16 mouse cellular contexts compared by ENCODE assay signal in genomic region chr4:130803591-130803990, GRCm38 (mm10). TPM values are rescaled to one million over a fixed set of nuclear protein-coding genes. Genes with fewer than 3 reads are reported as not detected.
DNase-seq lines count a peak whose midpoint lies in the region; ATAC-seq and TF ChIP-seq lines count a peak whose summit lies in the region.
"Had no signal": no experiment of that assay in that cellular context is flagged by ENCODE, and none has a peak within 500 bp of the region (broad histone marks: within the 10 kb centered on the region; RNA-seq: fewer than 3 reads in every experiment).

No protein-coding gene starts in this region.

- no peak for DNase-seq in neural tube, embryonic 11.5 days (ENCODE audit: low spot score)
- no peak for DNase-seq in neural tube, embryonic 10.5 days (ENCODE audit: extremely low spot score, low spot score)
- DNase-seq in retina, postnatal 1 day: peak; percentile 78
- no peak for DNase-seq in lung, postnatal 0 days (ENCODE audit: low spot score)
- DNase-seq: adrenal gland, postnatal 36 days; cerebellum, adult 9-10 months; gastrocnemius, postnatal 14 days; heart, postnatal 36 days; liver, embryonic 13.5 days; thymus, postnatal 25 days had no signal

- H3K9ac ChIP-seq in heart, embryonic 13.5 days: peak overlapping the region; percentile 44; the same call in 1 of the 2 replicates
- no peak overlapping the region for H3K9ac ChIP-seq in heart, embryonic 12.5 days
- peak overlapping the region; percentile 4; the same call in 1 of the 2 replicates for H3K9ac ChIP-seq in neural tube, embryonic 11.5 days (ENCODE audit: low read length)
- no peak overlapping the region for H3K9ac ChIP-seq in hindbrain, embryonic 16.5 days (ENCODE audit: low read depth, low read length)
- no peak overlapping the region for H3K9ac ChIP-seq in lung, postnatal 0 days (replicated peaks; ENCODE audit: low read depth)
- H3K9ac ChIP-seq: limb, embryonic 12.5 days; liver, embryonic 13.5 days had no signal

- no peaks in the 10 kb centered on the region for H3K27me3 ChIP-seq in heart, embryonic 13.5 days (replicated peaks)
- H3K27me3 ChIP-seq in heart, embryonic 12.5 days (replicated peaks): no peaks in the 10 kb centered on the region
- no peaks in the 10 kb centered on the region for H3K27me3 ChIP-seq in neural tube, embryonic 11.5 days (ENCODE audit: control insufficient read depth, insufficient read depth, low read length)
- H3K27me3 ChIP-seq in hindbrain, embryonic 16.5 days (replicated peaks; ENCODE audit: control insufficient read depth, insufficient read depth, low read length): no peaks in the 10 kb centered on the region
- no peaks in the 10 kb centered on the region for H3K27me3 ChIP-seq in lung, postnatal 0 days (replicated peaks; ENCODE audit: insufficient read depth, low read length)
- H3K27me3 ChIP-seq: limb, embryonic 12.5 days; liver, embryonic 13.5 days had no signal

- WGBS in heart, embryonic 13.5 days: 46% methylated on average over 2 of the region's 2 CpGs
- 53% methylated on average over 2 of the region's 2 CpGs for WGBS in heart, embryonic 12.5 days
- 66% methylated on average over 2 of the region's 2 CpGs for WGBS in neural tube, embryonic 11.5 days
- WGBS in hindbrain, embryonic 16.5 days: 68% methylated on average over 2 of the region's 2 CpGs
- WGBS in lung, postnatal 0 days: 80% methylated on average over 2 of the region's 2 CpGs

- H3K9me3 ChIP-seq in heart, embryonic 13.5 days: no peaks in the 10 kb centered on the region
- no peaks in the 10 kb centered on the region for H3K9me3 ChIP-seq in heart, embryonic 12.5 days (replicated peaks)
- no peaks in the 10 kb centered on the region for H3K9me3 ChIP-seq in neural tube, embryonic 11.5 days (ENCODE audit: control insufficient read depth, low read length)
- H3K9me3 ChIP-seq in hindbrain, embryonic 16.5 days (ENCODE audit: control insufficient read depth, low read length): no peaks in the 10 kb centered on the region
- H3K9me3 ChIP-seq in lung, postnatal 0 days (ENCODE audit: low read length): no peaks in the 10 kb centered on the region
- H3K9me3 ChIP-seq: limb, embryonic 12.5 days; liver, embryonic 13.5 days had no signal

- H3K4me3 ChIP-seq in heart, embryonic 13.5 days: no peak overlapping the region
- no peak overlapping the region for H3K4me3 ChIP-seq in heart, embryonic 12.5 days
- no peak overlapping the region for H3K4me3 ChIP-seq in neural tube, embryonic 11.5 days (ENCODE audit: low read depth, low read length)
- H3K4me3 ChIP-seq in hindbrain, embryonic 16.5 days (ENCODE audit: low read length): no peak overlapping the region
- no peak overlapping the region for H3K4me3 ChIP-seq in lung, postnatal 0 days (ENCODE audit: low read depth, low read length)
- H3K4me3 ChIP-seq: limb, embryonic 12.5 days; liver, embryonic 13.5 days had no signal

- TF ChIP-seq CTCF in lung, postnatal 0 days (IDR thresholded peaks at IDR 0.05): no peak

- H3K27ac ChIP-seq in heart, embryonic 13.5 days (replicated peaks): peak overlapping the region; percentile 28; the same call in 1 of the 2 replicates
- no peak overlapping the region for H3K27ac ChIP-seq in heart, embryonic 12.5 days (ENCODE audit: poor library complexity, severe bottlenecking)
- 0 out of 2 replicates have a peak overlapping the region, but pooled peaks have one; percentile 27 for H3K27ac ChIP-seq in neural tube, embryonic 11.5 days (ENCODE audit: low read depth, low read length)
- H3K27ac ChIP-seq in hindbrain, embryonic 16.5 days (ENCODE audit: low read depth, low read length): peak overlapping the region; percentile 84
- H3K27ac ChIP-seq in lung, postnatal 0 days (ENCODE audit: low read length): no peak overlapping the region
- H3K27ac ChIP-seq: kidney, postnatal 0 days; limb, embryonic 12.5 days; liver, embryonic 13.5 days had no signal

- no peak for ATAC-seq in heart, embryonic 13.5 days (ENCODE audit: extremely low read depth, insufficient number of reproducible peaks, low FRiP score, low TSS enrichment)
- no peak for ATAC-seq in heart, embryonic 12.5 days (ENCODE audit: insufficient number of reproducible peaks, low FRiP score)
- ATAC-seq in neural tube, embryonic 11.5 days (ENCODE audit: insufficient read depth, low FRiP score, low TSS enrichment): no peak
- no peak for ATAC-seq in hindbrain, embryonic 16.5 days
- ATAC-seq in lung, postnatal 0 days: no peak
- ATAC-seq: intestine, postnatal 0 days had no signal

- H3K36me3 ChIP-seq in heart, embryonic 13.5 days: no peaks in the 10 kb centered on the region
- H3K36me3 ChIP-seq in heart, embryonic 12.5 days: 0 out of 2 replicates have a peak, but pooled peaks cover 4% of the 10 kb centered on the region
- H3K36me3 ChIP-seq in neural tube, embryonic 11.5 days (ENCODE audit: control insufficient read depth, insufficient read depth, low read length): no peaks in the 10 kb centered on the region
- no peaks in the 10 kb centered on the region for H3K36me3 ChIP-seq in hindbrain, embryonic 16.5 days (ENCODE audit: control insufficient read depth, insufficient read depth, low read length)
- no peaks in the 10 kb centered on the region for H3K36me3 ChIP-seq in lung, postnatal 0 days (ENCODE audit: insufficient read depth, low read length)
- H3K36me3 ChIP-seq: limb, embryonic 12.5 days; liver, embryonic 13.5 days had no signal

- no peak overlapping the region for H3K4me2 ChIP-seq in heart, embryonic 13.5 days
- H3K4me2 ChIP-seq in heart, embryonic 12.5 days: no peak overlapping the region
- no peak overlapping the region for H3K4me2 ChIP-seq in neural tube, embryonic 11.5 days (ENCODE audit: low read depth)
- H3K4me2 ChIP-seq in hindbrain, embryonic 16.5 days (ENCODE audit: low read length): no peak overlapping the region
- H3K4me2 ChIP-seq in lung, postnatal 0 days (replicated peaks; ENCODE audit: low read depth, low read length): no peak overlapping the region
- H3K4me2 ChIP-seq: limb, embryonic 12.5 days; liver, embryonic 13.5 days had no signal

- H3K4me1 ChIP-seq in heart, embryonic 13.5 days: peaks cover 71% of the 10 kb centered on the region
- peaks cover 64% of the 10 kb centered on the region for H3K4me1 ChIP-seq in heart, embryonic 12.5 days (replicated peaks)
- peaks cover 33% of the 10 kb centered on the region for H3K4me1 ChIP-seq in neural tube, embryonic 11.5 days (ENCODE audit: control insufficient read depth, insufficient read depth, low read length)
- H3K4me1 ChIP-seq in hindbrain, embryonic 16.5 days (ENCODE audit: control insufficient read depth, insufficient read depth, low read depth, low read length): peaks cover 56% of the 10 kb centered on the region
- peaks cover under 1% of the 10 kb centered on the region; the same call in 1 of the 2 replicates for H3K4me1 ChIP-seq in lung, postnatal 0 days (ENCODE audit: insufficient read depth, low read depth, low read length)
- H3K4me1 ChIP-seq: liver, embryonic 13.5 days had no signal

- no peak for TF ChIP-seq EP300 in lung, postnatal 0 days (IDR thresholded peaks at IDR 0.05)

RNA-seq across cellular contexts. Expression of gene Sdc3, which starts 11.3 kb away (rescaled TPM):
- polyA plus RNA-seq in heart, embryonic 13.5 days (2015; fragmentation: Nextera tagmentation; extraction: Ambion mirVana): 21.7 and 23.9 TPM in 2 replicates
- polyA plus RNA-seq in heart, embryonic 12.5 days (2016; fragmentation: Nextera tagmentation; extraction: Ambion mirVana): 35.9 and 38.7 TPM in 2 replicates
- 22.3 and 23.2 TPM in 2 replicates for polyA plus RNA-seq in neural tube, embryonic 11.5 days (2014; fragmentation: Nextera tagmentation; extraction: Ambion mirVana)
- 151 and 187 TPM in 2 replicates for polyA plus RNA-seq in hindbrain, embryonic 16.5 days (2015; fragmentation: Nextera tagmentation; extraction: Ambion mirVana)
- 10.4 and 10.5 TPM in 2 replicates for polyA plus RNA-seq in lung, postnatal 0 days (2015; fragmentation: Nextera tagmentation; extraction: Ambion mirVana)

Comparison
In these comparisons a context has a peak if more than half of its experiments do, and no peak if none do; other contexts are left out.
1. H3K27ac ChIP-seq: peak in heart, embryonic 13.5 days (single experiment), neural tube, embryonic 11.5 days (single experiment) and hindbrain, embryonic 16.5 days (single experiment); none in heart, embryonic 12.5 days (single experiment) and lung, postnatal 0 days (single experiment).
2. H3K9ac ChIP-seq: peak in heart, embryonic 13.5 days (single experiment) and neural tube, embryonic 11.5 days (single experiment); none in heart, embryonic 12.5 days (single experiment), hindbrain, embryonic 16.5 days (single experiment) and lung, postnatal 0 days (single experiment).